Mouse (Mus musculus) frontal cortex, adult (tissue): Measurements from ENCODE around the gene Fgf10.

ENCODE experiments used
- ATAC-seq: cut with Nextera tagmentation; 2 replicates; pipeline ENCODE4 v1.9.2; 2017; ENCODE audit warnings: mild to moderate bottlenecking, moderate library complexity, mixed read lengths; ENCODE audit not compliant: low TSS enrichment

Gene Fgf10

GRCm38 (mm10) chr13:118835078-118835477, 165.5 kb downstream of the Fgf10 start:
- ATAC-seq: no peak
